Mouse (Mus musculus): ENCODE results near the gene Ccdc14.

DNA sequence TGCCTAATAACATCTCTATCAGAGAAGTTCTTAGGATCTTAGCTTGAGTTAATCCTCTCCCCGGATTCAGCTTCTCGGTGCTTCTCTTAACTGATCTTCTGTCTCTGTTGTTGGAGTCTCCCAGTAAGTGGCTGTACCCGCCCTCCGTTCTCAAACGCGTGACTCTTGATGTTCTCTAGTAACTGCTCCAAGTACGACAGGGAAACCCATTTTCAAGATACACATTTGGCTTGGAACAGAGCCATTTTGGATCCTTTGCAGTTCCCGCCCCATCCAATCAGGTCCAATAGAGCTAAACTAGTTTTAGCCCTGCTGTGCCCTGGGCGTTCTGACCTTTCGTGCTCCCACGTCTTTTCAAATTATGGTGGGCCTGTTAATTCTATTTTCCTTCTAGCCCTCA lies 740 bp downstream of the Ccdc14 start:
- TF ChIP-seq ELF1 (IDR thresholded peaks at IDR 0.05; ENCODE audit: low read depth, low read length) (no peak), MAFK (IDR thresholded peaks at IDR 0.05; ENCODE audit: insufficient replicate concordance, low read length) (no peak), UBTF (IDR thresholded peaks at IDR 0.05; ENCODE audit: low read depth, low read length) (no peak), ZC3H11A (IDR thresholded peaks at IDR 0.05; ENCODE audit: low read depth, low read length) (no peak), POLR2A (IDR thresholded peaks at IDR 0.05; ENCODE audit: low read depth, low read length) (no peak), CTCF (conservative IDR thresholded peaks at IDR 0.05 in 1 of 2, IDR thresholded peaks at IDR 0.05 in 1 of 2; ENCODE audit: low read depth in 2 of 2, low read length in 2 of 2) (no peak), NELFE (IDR thresholded peaks at IDR 0.05; ENCODE audit: low read depth, low read length) (no peak)

Data from CH12.LX (cell line).